Mouse (Mus musculus): Measurements from ENCODE around the gene Smim15. TPM values are rescaled to one million over a fixed set of nuclear protein-coding genes. Genes with fewer than 3 reads are reported as not detected.

The Smim15 gene
- polyA plus RNA-seq, 1 experiment: 0.30 TPM

DNA sequence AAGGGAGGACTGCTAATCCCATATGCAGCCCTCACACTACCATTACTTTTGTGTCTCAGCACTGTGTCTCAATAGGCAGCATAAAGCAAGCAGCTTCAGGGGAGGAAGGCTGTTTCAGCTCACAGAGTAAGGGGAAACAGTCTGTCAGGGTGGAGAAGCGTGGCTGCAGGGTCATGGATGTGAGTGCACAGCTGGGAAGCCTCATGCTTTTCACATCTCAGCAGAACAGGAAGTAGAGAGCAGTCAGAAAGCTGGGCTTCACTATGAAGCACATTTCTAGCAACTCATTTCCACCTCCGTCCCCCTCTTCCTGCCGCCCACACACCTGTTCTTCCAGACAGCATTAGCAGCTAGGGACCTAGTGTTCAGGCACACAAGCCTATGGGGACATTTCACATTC, 12.7 kb downstream of the Smim15 start:
- Histone ChIP-seq H3K4me1 (ENCODE audit: control insufficient read depth) (no peaks in the 10 kb centered on the region), H3K27me3 (ENCODE audit: control insufficient read depth) (no peaks in the 10 kb centered on the region), H3K36me3 (ENCODE audit: control insufficient read depth) (no peaks in the 10 kb centered on the region), H3K4me3 (replicated peaks) (no peak overlapping the region), H3K9me3 (ENCODE audit: control insufficient read depth, low read length) (no peaks in the 10 kb centered on the region)
- TF ChIP-seq GATA1 (IDR thresholded peaks at IDR 0.05; ENCODE audit: low read length): no peak
- TF ChIP-seq TAL1 (IDR thresholded peaks at IDR 0.05; ENCODE audit: low read length): no peak

DNA sequence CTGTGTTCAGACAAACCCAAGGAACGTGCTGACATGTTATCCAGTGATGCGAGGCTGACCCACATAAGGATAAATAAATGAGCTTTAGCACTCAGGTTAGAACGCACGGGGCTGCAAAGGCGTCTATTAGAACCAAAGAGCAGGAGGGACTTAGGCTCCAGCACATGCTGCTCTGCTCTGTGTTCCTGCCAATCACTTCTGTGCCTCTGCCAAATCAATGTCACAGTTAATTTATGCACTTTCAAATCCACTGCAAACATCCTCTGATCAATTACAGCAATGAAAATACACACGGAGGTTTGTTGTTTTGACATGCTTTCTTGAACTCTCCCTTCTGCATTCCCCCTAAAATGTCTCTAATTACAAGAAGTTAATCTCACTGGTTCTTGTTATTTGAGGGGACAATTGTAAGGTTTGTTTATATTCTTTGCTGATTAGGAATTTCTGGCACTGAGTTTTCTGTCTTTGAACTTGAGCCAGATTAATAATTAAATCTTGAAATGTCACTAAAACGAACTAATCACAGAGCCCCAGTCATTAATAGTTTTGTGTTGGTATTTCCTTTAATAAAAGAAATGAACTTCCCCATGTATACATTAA, 16.1 kb downstream of the Smim15 start:
- no peak for TF ChIP-seq TAL1 (IDR thresholded peaks at IDR 0.05; ENCODE audit: low read length)
- no peak for TF ChIP-seq GATA1 (IDR thresholded peaks at IDR 0.05; ENCODE audit: low read length)
- H3K36me3 ChIP-seq (ENCODE audit: control insufficient read depth): no peaks in the 10 kb centered on the region
- H3K4me1 ChIP-seq (ENCODE audit: control insufficient read depth): no peaks in the 10 kb centered on the region
- no peaks in the 10 kb centered on the region for H3K27me3 ChIP-seq (ENCODE audit: control insufficient read depth)
- no peaks in the 10 kb centered on the region for H3K9me3 ChIP-seq (ENCODE audit: control insufficient read depth, low read length)
- H3K4me3 ChIP-seq (replicated peaks): no peak overlapping the region

DNA sequence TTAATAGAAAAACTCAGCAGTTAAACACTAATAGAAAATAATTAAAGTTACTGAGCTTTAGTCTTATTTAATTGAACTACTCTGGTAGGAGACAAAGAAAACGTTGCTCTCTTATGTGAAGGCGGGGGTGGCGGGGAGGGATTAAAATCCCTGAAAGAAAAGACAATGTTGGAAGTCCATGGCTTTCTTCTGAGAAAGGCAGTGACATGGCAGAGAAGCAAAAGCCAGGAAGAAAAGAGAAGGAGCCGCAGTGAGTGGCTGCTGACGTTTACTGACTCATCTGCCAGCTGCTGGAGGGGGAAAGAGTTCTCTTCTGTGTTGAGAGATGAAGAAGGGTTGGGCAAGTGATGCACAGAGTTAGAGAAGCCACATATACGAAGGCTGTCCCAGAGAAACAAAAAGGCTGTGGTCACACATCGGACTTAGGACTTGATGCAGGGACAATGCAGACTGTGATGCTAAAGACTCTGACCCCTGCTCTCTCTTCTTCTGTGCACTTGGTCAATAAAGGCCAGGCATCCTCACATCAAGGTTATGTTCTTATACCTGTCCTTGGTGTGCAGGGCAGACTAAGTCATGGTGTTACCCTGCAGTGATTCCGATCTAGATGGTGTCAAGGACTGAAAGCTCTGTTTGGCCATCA, 16.8 kb downstream of the Smim15 start:
- H3K4me3 ChIP-seq (replicated peaks): no peak overlapping the region

DNA sequence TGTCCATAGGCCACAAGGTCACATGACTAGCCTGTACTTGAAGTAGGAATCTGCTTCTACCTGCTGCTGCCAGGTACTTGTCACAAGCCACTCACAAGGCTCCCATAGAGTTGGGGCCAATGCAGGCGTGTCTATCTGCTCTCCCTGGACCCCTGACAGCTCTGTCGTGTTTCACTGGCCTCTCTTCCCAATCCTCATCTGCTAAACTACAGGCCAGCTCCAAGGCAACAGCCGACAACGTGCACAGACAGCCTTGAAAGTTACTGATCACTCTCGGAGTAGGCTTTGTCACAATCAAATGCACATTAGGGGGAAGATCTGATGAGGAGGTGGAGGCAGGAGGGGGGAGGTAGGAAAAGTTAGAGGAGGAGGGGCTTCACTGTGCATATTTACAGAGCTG, 18.7 kb downstream of the Smim15 start:
- Histone ChIP-seq H3K9me3 (ENCODE audit: control insufficient read depth, low read length) (no peaks in the 10 kb centered on the region), H3K4me1 (ENCODE audit: control insufficient read depth) (no peaks in the 10 kb centered on the region), H3K36me3 (ENCODE audit: control insufficient read depth) (no peaks in the 10 kb centered on the region), H3K27me3 (ENCODE audit: control insufficient read depth) (no peaks in the 10 kb centered on the region), H3K4me3 (replicated peaks) (no peak overlapping the region)
- no peak for TF ChIP-seq TAL1 (IDR thresholded peaks at IDR 0.05; ENCODE audit: low read length)
- no peak for TF ChIP-seq GATA1 (IDR thresholded peaks at IDR 0.05; ENCODE audit: low read length)

More for the DNA sequence above, 16.8 kb downstream of the Smim15 start:
- no peaks in the 10 kb centered on the region for H3K27me3 ChIP-seq (ENCODE audit: control insufficient read depth)
- no peaks in the 10 kb centered on the region for H3K4me1 ChIP-seq (ENCODE audit: control insufficient read depth)
- no peaks in the 10 kb centered on the region for H3K36me3 ChIP-seq (ENCODE audit: control insufficient read depth)
- no peaks in the 10 kb centered on the region for H3K9me3 ChIP-seq (ENCODE audit: control insufficient read depth, low read length)
- TF ChIP-seq TAL1 (IDR thresholded peaks at IDR 0.05; ENCODE audit: low read length): no peak
- TF ChIP-seq GATA1 (IDR thresholded peaks at IDR 0.05; ENCODE audit: low read length): no peak

- H3K4me1 ChIP-seq (ENCODE audit: control insufficient read depth): no peaks in the 10 kb centered on the region
- no peaks in the 10 kb centered on the region for H3K27me3 ChIP-seq (ENCODE audit: control insufficient read depth)
- H3K9me3 ChIP-seq (ENCODE audit: control insufficient read depth, low read length): no peaks in the 10 kb centered on the region
- no peak for TF ChIP-seq TAL1 (IDR thresholded peaks at IDR 0.05; ENCODE audit: low read length)
- TF ChIP-seq GATA1 (IDR thresholded peaks at IDR 0.05; ENCODE audit: low read length): no peak
- H3K4me3 ChIP-seq (replicated peaks): no peak overlapping the region
- no peaks in the 10 kb centered on the region for H3K36me3 ChIP-seq (ENCODE audit: control insufficient read depth)
These were observed 19.3 kb downstream of the Smim15 start for GRCm38 (mm10) chr13:108063374-108064134.

- no peak overlapping the region for H3K4me3 ChIP-seq (replicated peaks)
- H3K9me3 ChIP-seq (ENCODE audit: control insufficient read depth, low read length): no peaks in the 10 kb centered on the region
- H3K36me3 ChIP-seq (ENCODE audit: control insufficient read depth): no peaks in the 10 kb centered on the region
- no peaks in the 10 kb centered on the region for H3K27me3 ChIP-seq (ENCODE audit: control insufficient read depth)
- H3K4me1 ChIP-seq (ENCODE audit: control insufficient read depth): no peaks in the 10 kb centered on the region
- TF ChIP-seq TAL1 (IDR thresholded peaks at IDR 0.05; ENCODE audit: low read length) (no peak), GATA1 (IDR thresholded peaks at IDR 0.05; ENCODE audit: low read length) (no peak)
These were observed 20.1 kb downstream of the Smim15 start for GRCm38 (mm10) chr13:108064331-108064730.

GRCm38 (mm10) chr13:108066021-108066420, 21.8 kb downstream of the Smim15 start:
- TF ChIP-seq TAL1 (IDR thresholded peaks at IDR 0.05; ENCODE audit: low read length): no peak
- no peak for TF ChIP-seq GATA1 (IDR thresholded peaks at IDR 0.05; ENCODE audit: low read length)
- H3K4me3 ChIP-seq (replicated peaks): no peak overlapping the region
- H3K27me3 ChIP-seq (ENCODE audit: control insufficient read depth): no peaks in the 10 kb centered on the region
- H3K9me3 ChIP-seq (ENCODE audit: control insufficient read depth, low read length): no peaks in the 10 kb centered on the region
- no peaks in the 10 kb centered on the region for H3K4me1 ChIP-seq (ENCODE audit: control insufficient read depth)
- H3K36me3 ChIP-seq (ENCODE audit: control insufficient read depth): no peaks in the 10 kb centered on the region

GRCm38 (mm10) chr13:108069151-108069550, 24.9 kb downstream of the Smim15 start:
- Histone ChIP-seq H3K4me3 (replicated peaks) (no peak overlapping the region), H3K27me3 (ENCODE audit: control insufficient read depth) (no peaks in the 10 kb centered on the region)
- TF ChIP-seq GATA1 (IDR thresholded peaks at IDR 0.05; ENCODE audit: low read length): no peak
- no peak for TF ChIP-seq TAL1 (IDR thresholded peaks at IDR 0.05; ENCODE audit: low read length)

GRCm38 (mm10) chr13:108070171-108070570, 25.9 kb downstream of the Smim15 start:
- no peaks in the 10 kb centered on the region for H3K36me3 ChIP-seq (ENCODE audit: control insufficient read depth)
- H3K4me3 ChIP-seq (replicated peaks): no peak overlapping the region
- TF ChIP-seq TAL1 (IDR thresholded peaks at IDR 0.05; ENCODE audit: low read length): no peak
- no peak for TF ChIP-seq GATA1 (IDR thresholded peaks at IDR 0.05; ENCODE audit: low read length)
- no peaks in the 10 kb centered on the region for H3K27me3 ChIP-seq (ENCODE audit: control insufficient read depth)
- H3K4me1 ChIP-seq (ENCODE audit: control insufficient read depth): no peaks in the 10 kb centered on the region
- H3K9me3 ChIP-seq (ENCODE audit: control insufficient read depth, low read length): no peaks in the 10 kb centered on the region

More at GRCm38 (mm10) chr13:108069151-108069550, 24.9 kb downstream of the Smim15 start:
- Histone ChIP-seq H3K4me1 (ENCODE audit: control insufficient read depth) (no peaks in the 10 kb centered on the region), H3K9me3 (ENCODE audit: control insufficient read depth, low read length) (no peaks in the 10 kb centered on the region), H3K36me3 (ENCODE audit: control insufficient read depth) (no peaks in the 10 kb centered on the region)
